Mouse (Mus musculus): ENCODE measurements around the gene Max. TPM values are rescaled to one million over a fixed set of nuclear protein-coding genes. Genes with fewer than 3 reads are reported as not detected.

Gene Max
- polyA plus RNA-seq, 1 experiment from 2014 or later = 18.4 TPM

DNA sequence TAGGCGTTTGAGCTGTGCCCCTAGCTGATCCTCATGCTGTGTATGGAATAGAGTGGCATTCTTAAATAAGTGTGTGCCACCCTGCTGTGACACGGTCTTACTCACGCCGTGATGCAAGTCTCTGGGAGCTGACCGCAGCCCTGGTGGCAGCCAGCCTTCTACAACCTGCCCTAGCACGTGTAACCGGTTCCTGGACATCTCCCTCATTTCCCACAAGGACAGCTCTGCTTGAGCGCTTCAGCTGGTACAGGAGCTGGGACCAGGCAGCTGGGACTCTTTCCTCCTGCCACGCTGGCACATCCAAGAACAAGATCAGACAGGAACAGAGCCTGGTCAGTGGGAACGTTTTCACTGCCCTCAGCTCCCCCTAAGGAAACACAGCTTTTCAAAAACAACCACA lies 34.5 kb downstream of the Max start:
- 60% methylated on average over 10 of the region's 10 CpGs for WGBS

DNA sequence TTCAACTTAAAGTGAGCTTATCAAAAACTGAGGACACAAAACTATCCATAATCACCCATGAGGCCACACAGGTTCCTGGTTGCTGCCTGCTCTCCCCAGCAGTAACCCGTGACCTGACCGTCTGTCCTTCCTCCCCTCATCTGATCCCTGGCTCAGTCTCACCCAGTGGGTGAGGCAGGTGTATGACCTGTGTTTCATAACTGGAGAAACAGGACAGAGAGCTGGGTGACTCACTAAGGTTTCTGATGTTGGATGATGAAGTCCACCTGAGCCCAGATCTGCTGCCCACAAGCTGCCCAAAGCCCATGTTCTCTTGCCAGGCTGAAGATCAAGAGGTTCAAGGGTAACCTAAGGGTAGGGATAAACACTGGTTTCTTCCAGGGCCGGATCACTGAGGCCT lies 35.0 kb downstream of the Max start:
- H3K9ac ChIP-seq (ENCODE audit: low read depth, low read length) = no peak overlapping the region
- no peaks in the 10 kb centered on the region for H3K27me3 ChIP-seq (ENCODE audit: control insufficient read depth, insufficient read depth, low read depth, low read length)
- H3K4me2 ChIP-seq (ENCODE audit: low read length) = no peak overlapping the region
- H3K4me3 ChIP-seq (ENCODE audit: low read depth, low read length) = no peak overlapping the region
- 86% methylated on average over 3 of the region's 3 CpGs for WGBS
- H3K4me1 ChIP-seq (ENCODE audit: control insufficient read depth, insufficient read depth, low read length) = no peaks in the 10 kb centered on the region
- no peak for ATAC-seq
- H3K9me3 ChIP-seq (replicated peaks; ENCODE audit: control insufficient read depth, low read length, poor library complexity, severe bottlenecking) = no peaks in the 10 kb centered on the region
- H3K36me3 ChIP-seq (ENCODE audit: control insufficient read depth, insufficient read depth, low read length) = no peaks in the 10 kb centered on the region; the same call in 1 of the 2 replicates
- H3K27ac ChIP-seq (ENCODE audit: low read length) = no peak overlapping the region

More for the DNA sequence above, 34.5 kb downstream of the Max start:
- no peaks in the 10 kb centered on the region for H3K4me1 ChIP-seq (ENCODE audit: control insufficient read depth, insufficient read depth, low read length)
- no peaks in the 10 kb centered on the region; the same call in 1 of the 2 replicates for H3K36me3 ChIP-seq (ENCODE audit: control insufficient read depth, insufficient read depth, low read length)
- no peak for ATAC-seq
- H3K27me3 ChIP-seq (ENCODE audit: control insufficient read depth, insufficient read depth, low read depth, low read length) = no peaks in the 10 kb centered on the region
- no peak overlapping the region for H3K27ac ChIP-seq (ENCODE audit: low read length)
- H3K9ac ChIP-seq (ENCODE audit: low read depth, low read length) = no peak overlapping the region
- H3K4me3 ChIP-seq (ENCODE audit: low read depth, low read length) = no peak overlapping the region
- H3K4me2 ChIP-seq (ENCODE audit: low read length) = no peak overlapping the region
- no peaks in the 10 kb centered on the region for H3K9me3 ChIP-seq (replicated peaks; ENCODE audit: control insufficient read depth, low read length, poor library complexity, severe bottlenecking)

DNA sequence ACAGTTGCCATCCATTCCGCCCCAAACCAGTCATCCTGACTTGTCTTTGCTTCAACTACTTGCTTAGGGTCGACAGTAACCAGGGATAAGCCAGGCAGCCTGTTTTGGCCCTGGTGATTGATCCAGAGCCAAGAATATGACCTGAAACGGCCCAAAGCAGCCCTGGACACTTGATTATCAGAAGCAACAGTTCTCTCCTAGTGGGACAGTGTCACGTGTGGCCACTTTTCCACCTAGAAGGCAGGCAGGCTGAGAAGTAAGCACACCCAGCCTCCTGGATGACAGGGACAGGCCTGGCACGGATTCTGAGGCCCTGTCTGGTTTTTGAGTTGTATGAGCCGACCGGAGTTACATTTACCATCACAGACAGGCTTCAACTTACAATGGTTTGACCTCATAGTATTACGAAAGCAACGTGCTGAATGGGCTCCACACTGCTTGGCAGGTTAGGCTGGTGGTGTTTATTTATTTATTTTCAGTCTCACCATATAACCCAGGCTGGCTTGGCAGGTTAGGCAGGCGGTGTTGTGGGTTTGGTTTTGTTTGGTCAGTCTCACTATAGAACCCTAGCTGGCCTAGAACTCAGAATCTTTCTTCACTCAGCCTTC lies 35.6 kb downstream of the Max start:
- Histone ChIP-seq H3K9me3 (replicated peaks; ENCODE audit: control insufficient read depth, low read length, poor library complexity, severe bottlenecking) (no peaks in the 10 kb centered on the region), H3K9ac (ENCODE audit: low read depth, low read length) (no peak overlapping the region), H3K4me2 (ENCODE audit: low read length) (no peak overlapping the region), H3K4me3 (ENCODE audit: low read depth, low read length) (no peak overlapping the region), H3K36me3 (ENCODE audit: control insufficient read depth, insufficient read depth, low read length) (no peaks in the 10 kb centered on the region), H3K4me1 (ENCODE audit: control insufficient read depth, insufficient read depth, low read length) (no peaks in the 10 kb centered on the region), H3K27me3 (ENCODE audit: control insufficient read depth, insufficient read depth, low read depth, low read length) (no peaks in the 10 kb centered on the region), H3K27ac (ENCODE audit: low read length) (no peak overlapping the region)
- 81% methylated on average over 10 of the region's 10 CpGs for WGBS
- ATAC-seq = no peak

DNA sequence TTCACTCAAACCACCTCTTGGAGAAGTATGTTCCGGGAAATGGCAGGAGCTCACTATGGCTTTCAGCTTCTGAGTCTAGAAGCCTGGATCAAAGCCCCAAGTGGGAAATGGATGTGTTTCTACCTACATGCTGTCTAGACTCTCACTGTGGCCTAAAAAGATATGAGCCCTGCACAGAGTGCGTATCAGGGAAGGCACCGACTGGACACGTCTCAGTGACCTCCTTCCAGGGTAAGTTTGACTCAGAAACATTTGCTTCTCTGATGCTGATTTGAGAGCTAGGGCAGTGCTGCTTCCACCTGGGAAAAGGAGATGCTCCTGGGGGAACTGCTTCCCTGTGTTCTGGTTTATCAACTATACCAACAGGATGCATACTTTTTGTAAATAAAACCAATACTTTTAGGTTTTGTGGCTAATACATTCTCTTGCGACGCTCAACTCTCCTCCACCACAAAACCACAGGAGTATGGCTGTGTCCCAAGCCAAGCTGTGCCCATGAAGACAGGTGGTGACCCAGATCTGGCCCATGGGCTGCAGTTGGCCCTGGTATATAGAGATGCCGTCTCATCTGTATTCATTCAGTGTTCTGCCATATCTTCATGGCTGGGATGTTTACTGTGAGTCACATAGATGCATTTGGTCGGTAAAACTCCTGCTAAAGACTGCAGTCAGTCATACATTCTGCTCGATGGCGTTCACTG lies 36.9 kb downstream of the Max start:
- Histone ChIP-seq H3K36me3 (ENCODE audit: control insufficient read depth, insufficient read depth, low read length) (no peaks in the 10 kb centered on the region), H3K9me3 (replicated peaks; ENCODE audit: control insufficient read depth, low read length, poor library complexity, severe bottlenecking) (no peaks in the 10 kb centered on the region), H3K4me2 (ENCODE audit: low read length) (no peak overlapping the region), H3K4me1 (ENCODE audit: control insufficient read depth, insufficient read depth, low read length) (no peaks in the 10 kb centered on the region), H3K27me3 (ENCODE audit: control insufficient read depth, insufficient read depth, low read depth, low read length) (no peaks in the 10 kb centered on the region), H3K27ac (ENCODE audit: low read length) (no peak overlapping the region), H3K4me3 (ENCODE audit: low read depth, low read length) (no peak overlapping the region), H3K9ac (ENCODE audit: low read depth, low read length) (no peak overlapping the region)
- 94% methylated on average over 10 of the region's 10 CpGs for WGBS
- no peak for ATAC-seq

DNA sequence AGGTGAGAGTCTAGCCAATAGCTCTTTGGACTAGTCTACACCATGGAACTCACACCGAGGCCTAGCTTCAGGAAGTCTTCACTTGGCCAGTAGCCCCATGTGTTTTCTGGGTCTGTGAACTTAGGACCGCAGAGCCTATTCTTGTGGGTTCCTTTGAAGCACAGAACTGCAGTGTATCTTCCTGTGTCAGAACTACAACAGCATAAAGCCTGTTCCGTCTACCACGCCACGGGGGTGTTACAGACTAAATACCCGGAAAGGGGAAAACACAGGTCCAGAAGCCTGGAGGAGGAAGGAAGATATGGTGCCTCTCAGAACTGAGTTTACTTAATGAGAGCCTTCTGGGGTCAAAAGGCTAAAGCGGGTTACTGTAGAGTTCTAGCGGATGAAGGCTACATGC lies 38.9 kb downstream of the Max start:
- ATAC-seq = no peak
- whole genome bisulfite sequencing = 93% methylated on average over 8 of the region's 8 CpGs
- Histone ChIP-seq H3K4me3 (ENCODE audit: low read depth, low read length) (no peak overlapping the region), H3K4me2 (ENCODE audit: low read length) (no peak overlapping the region), H3K27ac (ENCODE audit: low read length) (no peak overlapping the region), H3K9ac (ENCODE audit: low read depth, low read length) (no peak overlapping the region), H3K9me3 (replicated peaks; ENCODE audit: control insufficient read depth, low read length, poor library complexity, severe bottlenecking) (no peaks in the 10 kb centered on the region), H3K36me3 (ENCODE audit: control insufficient read depth, insufficient read depth, low read length) (no peaks in the 10 kb centered on the region), H3K27me3 (ENCODE audit: control insufficient read depth, insufficient read depth, low read depth, low read length) (no peaks in the 10 kb centered on the region), H3K4me1 (ENCODE audit: control insufficient read depth, insufficient read depth, low read length) (no peaks in the 10 kb centered on the region)

DNA sequence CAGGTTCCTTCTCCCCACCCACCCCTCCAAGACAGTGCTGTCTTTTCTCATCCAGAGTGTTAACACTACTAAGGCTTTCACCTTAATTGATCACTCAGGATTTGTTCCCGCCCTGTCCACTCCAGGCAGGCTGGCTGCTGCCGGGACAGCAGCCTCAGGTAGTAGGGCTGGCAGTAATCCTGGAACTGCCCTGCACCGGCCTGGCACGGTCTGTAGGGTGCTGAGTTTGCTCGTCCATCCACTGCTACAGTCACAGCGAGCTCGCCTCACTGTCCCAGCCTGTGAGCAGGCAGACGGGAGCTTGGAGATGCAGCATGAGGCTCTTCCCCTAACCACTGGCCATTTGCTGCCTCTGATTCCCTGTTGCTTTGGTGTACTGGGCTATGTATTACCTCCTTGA lies 41.0 kb downstream of the Max start:
- Histone ChIP-seq H3K9ac (ENCODE audit: low read depth, low read length) (no peak overlapping the region), H3K4me1 (ENCODE audit: control insufficient read depth, insufficient read depth, low read length) (no peaks in the 10 kb centered on the region), H3K36me3 (ENCODE audit: control insufficient read depth, insufficient read depth, low read length) (peaks cover 5% of the 10 kb centered on the region; the same call in 1 of the 2 replicates), H3K4me2 (ENCODE audit: low read length) (no peak overlapping the region), H3K9me3 (replicated peaks; ENCODE audit: control insufficient read depth, low read length, poor library complexity, severe bottlenecking) (no peaks in the 10 kb centered on the region), H3K27me3 (ENCODE audit: control insufficient read depth, insufficient read depth, low read depth, low read length) (no peaks in the 10 kb centered on the region), H3K27ac (ENCODE audit: low read length) (no peak overlapping the region), H3K4me3 (ENCODE audit: low read depth, low read length) (no peak overlapping the region)
- ATAC-seq = no peak
- WGBS = 86% methylated on average over 8 of the region's 8 CpGs

DNA sequence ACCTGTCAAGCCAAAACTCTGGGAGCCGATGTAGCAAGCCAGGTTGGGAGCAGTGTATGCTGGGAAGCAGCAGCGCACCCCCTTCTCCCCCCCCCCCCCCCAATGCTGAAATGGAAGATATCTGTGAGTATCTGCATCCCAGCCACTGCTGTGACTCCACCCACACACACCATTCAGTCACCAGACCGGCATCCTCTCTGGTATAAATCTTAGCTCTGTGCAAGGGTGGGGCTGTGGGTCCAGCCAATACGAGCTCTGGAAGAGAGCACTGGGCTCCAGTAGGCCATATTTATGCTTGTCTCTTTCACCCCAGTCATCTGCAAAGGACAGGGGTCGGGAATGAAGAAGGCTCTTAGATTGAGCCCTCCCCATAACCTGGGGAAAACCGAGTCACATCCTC lies 41.6 kb downstream of the Max start:
- Histone ChIP-seq H3K9me3 (replicated peaks; ENCODE audit: control insufficient read depth, low read length, poor library complexity, severe bottlenecking) (no peaks in the 10 kb centered on the region), H3K9ac (ENCODE audit: low read depth, low read length) (no peak overlapping the region), H3K4me3 (ENCODE audit: low read depth, low read length) (no peak overlapping the region), H3K4me2 (ENCODE audit: low read length) (no peak overlapping the region), H3K4me1 (ENCODE audit: control insufficient read depth, insufficient read depth, low read length) (no peaks in the 10 kb centered on the region), H3K36me3 (ENCODE audit: control insufficient read depth, insufficient read depth, low read length) (peaks cover 5% of the 10 kb centered on the region; the same call in 1 of the 2 replicates), H3K27ac (ENCODE audit: low read length) (no peak overlapping the region), H3K27me3 (ENCODE audit: control insufficient read depth, insufficient read depth, low read depth, low read length) (no peaks in the 10 kb centered on the region)
- no peak for ATAC-seq
- 85% methylated on average over 6 of the region's 6 CpGs for WGBS

DNA sequence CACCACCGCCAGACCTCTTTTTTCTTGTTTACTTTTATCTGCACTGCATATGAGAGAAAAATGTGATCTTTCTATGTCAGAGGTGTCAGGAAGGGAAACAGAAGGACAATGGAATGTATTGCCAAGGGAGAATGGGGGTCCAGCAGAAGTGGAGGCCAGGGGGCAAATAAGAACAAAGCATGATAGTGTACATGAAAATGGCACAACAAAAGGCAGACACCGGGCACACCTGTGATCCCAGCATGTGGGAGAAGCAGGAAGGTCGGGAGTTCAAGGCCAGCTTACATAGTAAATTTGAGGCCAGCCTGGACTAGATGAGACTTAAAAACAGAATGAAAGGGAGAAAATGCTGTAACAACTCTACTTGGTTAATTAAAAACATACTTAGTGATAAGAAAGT lies 43.1 kb downstream of the Max start:
- no peak overlapping the region for H3K4me2 ChIP-seq (ENCODE audit: low read length)
- 51% methylated on average over 3 of the region's 3 CpGs for WGBS
- H3K27ac ChIP-seq (ENCODE audit: low read length) = no peak overlapping the region
- H3K4me1 ChIP-seq (ENCODE audit: control insufficient read depth, insufficient read depth, low read length) = no peaks in the 10 kb centered on the region
- no peaks in the 10 kb centered on the region for H3K9me3 ChIP-seq (replicated peaks; ENCODE audit: control insufficient read depth, low read length, poor library complexity, severe bottlenecking)
- no peaks in the 10 kb centered on the region for H3K27me3 ChIP-seq (ENCODE audit: control insufficient read depth, insufficient read depth, low read depth, low read length)
- no peak overlapping the region for H3K4me3 ChIP-seq (ENCODE audit: low read depth, low read length)
- H3K36me3 ChIP-seq (ENCODE audit: control insufficient read depth, insufficient read depth, low read length) = peaks cover 10% of the 10 kb centered on the region
- ATAC-seq = no peak
- H3K9ac ChIP-seq (ENCODE audit: low read depth, low read length) = no peak overlapping the region

DNA sequence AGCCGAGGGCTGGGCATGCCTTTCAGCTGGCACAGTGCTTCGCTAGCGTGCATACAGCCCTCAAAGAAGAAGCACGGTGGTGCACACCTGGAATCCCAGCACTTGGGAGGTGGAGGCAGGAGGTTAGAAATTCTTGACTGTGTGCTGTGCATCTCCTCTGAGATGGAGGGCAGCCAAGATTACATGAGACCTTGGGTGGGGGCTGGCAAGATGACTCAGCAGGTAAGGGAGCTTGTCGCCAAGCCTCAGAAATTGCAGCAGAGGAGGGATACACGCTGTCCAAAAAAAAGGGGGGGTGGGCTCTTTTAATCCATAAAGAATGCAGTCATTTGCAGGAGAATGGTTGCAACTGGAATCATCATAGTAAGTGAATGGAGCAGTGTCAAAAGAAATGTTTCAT lies 43.9 kb downstream of the Max start:
- H3K27ac ChIP-seq (ENCODE audit: low read length) = no peak overlapping the region
- no peak overlapping the region for H3K4me3 ChIP-seq (ENCODE audit: low read depth, low read length)
- no peak overlapping the region for H3K4me2 ChIP-seq (ENCODE audit: low read length)
- no peaks in the 10 kb centered on the region for H3K4me1 ChIP-seq (ENCODE audit: control insufficient read depth, insufficient read depth, low read length)
- no peak for ATAC-seq
- H3K36me3 ChIP-seq (ENCODE audit: control insufficient read depth, insufficient read depth, low read length) = peaks cover 10% of the 10 kb centered on the region
- 78% methylated on average over 6 of the region's 6 CpGs for WGBS
- H3K9me3 ChIP-seq (replicated peaks; ENCODE audit: control insufficient read depth, low read length, poor library complexity, severe bottlenecking) = no peaks in the 10 kb centered on the region
- no peak overlapping the region for H3K9ac ChIP-seq (ENCODE audit: low read depth, low read length)
- H3K27me3 ChIP-seq (ENCODE audit: control insufficient read depth, insufficient read depth, low read depth, low read length) = no peaks in the 10 kb centered on the region
